Mouse (Mus musculus): ENCODE data around the gene Slc28a1. TPM values are rescaled to one million over a fixed set of nuclear protein-coding genes. Genes with fewer than 3 reads are reported as not detected.
A peak's percentile ranks its signal among the peaks of the same experiment; 100 is the strongest.
"Not testable (repeated sequence)": the region's sequence is repeated elsewhere in the genome, so short reads cannot be mapped to it uniquely, and the experiment has no call there.

Slc28a1 gene
- polyA plus RNA-seq, 1 experiment from 2014 or later = not detected

DNA sequence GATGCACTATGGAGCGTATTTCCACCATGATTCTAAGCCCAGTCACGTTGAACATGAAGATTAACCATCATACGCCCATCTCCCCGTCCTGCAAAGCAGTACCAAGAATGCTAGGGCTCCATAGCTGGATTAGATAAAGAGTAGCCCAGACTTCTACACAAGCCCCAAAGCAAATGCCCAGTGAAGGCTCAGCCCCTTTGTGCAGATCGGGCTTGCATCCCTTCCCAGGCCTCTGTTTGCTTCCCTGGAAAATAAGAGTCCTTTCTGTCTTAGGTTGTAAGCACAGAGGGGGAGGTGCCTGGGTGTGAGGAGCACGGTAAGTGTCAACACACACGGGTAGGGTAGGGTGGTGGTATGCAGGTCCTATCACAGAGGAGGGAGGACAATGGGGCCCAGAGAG is 38.2 kb downstream of the Slc28a1 start:
- Histone ChIP-seq H3K27ac (no peak overlapping the region), H3K9ac (no peak overlapping the region), H3K4me3 (replicated peaks; ENCODE audit: low read length) (no peak overlapping the region), H3K36me3 (replicated peaks; ENCODE audit: control insufficient read depth, insufficient read depth) (no peaks in the 10 kb centered on the region), H3K9me3 (ENCODE audit: control insufficient read depth, low read length) (0 out of 2 replicates have a peak, but pooled peaks cover 4% of the 10 kb centered on the region), H3K4me2 (replicated peaks) (no peak overlapping the region), H3K27me3 (ENCODE audit: control insufficient read depth, insufficient read depth, low read length) (no peaks in the 10 kb centered on the region), H3K4me1 (replicated peaks; ENCODE audit: control insufficient read depth, insufficient read depth, low read length) (no peaks in the 10 kb centered on the region)
- ATAC-seq (ENCODE audit: low FRiP score) (no peak), DNase-seq (ENCODE audit: low spot score) (no peak)
- 85% methylated on average over 7 of the region's 7 CpGs for WGBS

DNA sequence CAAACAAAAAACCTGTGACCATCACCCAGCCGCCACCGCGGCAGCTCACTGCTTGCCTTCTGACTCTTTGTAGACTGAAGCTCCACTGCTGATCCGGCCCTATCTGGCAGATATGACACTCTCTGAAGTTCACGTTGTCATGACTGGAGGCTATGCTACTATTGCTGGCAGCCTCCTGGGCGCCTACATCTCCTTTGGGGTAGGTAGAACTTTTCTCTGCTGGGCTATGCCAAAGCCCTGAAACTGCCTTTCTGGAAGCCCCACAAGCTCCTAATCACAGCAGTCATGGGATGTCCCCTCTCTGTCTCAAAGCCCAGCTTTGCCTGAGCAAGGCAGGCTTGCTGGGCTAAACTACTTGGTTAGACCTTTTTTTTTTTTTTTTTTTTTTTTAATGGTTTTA is 38.7 kb downstream of the Slc28a1 start:
- H3K4me1 ChIP-seq (replicated peaks; ENCODE audit: control insufficient read depth, insufficient read depth, low read length) = no peaks in the 10 kb centered on the region
- no peak overlapping the region for H3K4me3 ChIP-seq (replicated peaks; ENCODE audit: low read length)
- H3K27ac ChIP-seq = no peak overlapping the region
- 90% methylated on average over 6 of the region's 6 CpGs for WGBS
- 0 out of 2 replicates have a peak, but pooled peaks cover 4% of the 10 kb centered on the region for H3K9me3 ChIP-seq (ENCODE audit: control insufficient read depth, low read length)
- DNase-seq (ENCODE audit: low spot score) = no peak
- H3K36me3 ChIP-seq (replicated peaks; ENCODE audit: control insufficient read depth, insufficient read depth) = no peaks in the 10 kb centered on the region
- H3K9ac ChIP-seq = no peak overlapping the region
- H3K27me3 ChIP-seq (ENCODE audit: control insufficient read depth, insufficient read depth, low read length) = no peaks in the 10 kb centered on the region
- ATAC-seq (ENCODE audit: low FRiP score) = no peak
- H3K4me2 ChIP-seq (replicated peaks) = no peak overlapping the region

DNA sequence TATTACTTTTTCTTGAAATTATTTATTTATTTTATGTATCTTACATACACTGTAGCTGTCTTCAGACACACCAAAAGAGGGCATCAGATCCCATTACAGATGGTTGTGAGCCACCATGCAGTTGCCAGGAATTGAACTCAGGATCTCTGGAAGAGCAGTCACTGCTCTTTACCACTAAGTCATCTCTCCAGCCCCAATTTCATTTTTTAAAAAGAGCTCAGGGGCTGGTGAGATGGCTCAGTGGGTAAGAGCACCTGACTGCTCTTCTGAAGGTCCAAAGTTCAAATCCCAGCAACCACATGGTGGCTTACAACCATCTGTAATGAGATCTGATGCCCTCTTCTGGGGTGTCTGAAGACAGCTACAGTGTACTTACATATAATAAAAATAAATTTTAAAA is 39.6 kb downstream of the Slc28a1 start:
- not testable (repeated sequence) for H3K4me1 ChIP-seq (replicated peaks; ENCODE audit: control insufficient read depth, insufficient read depth, low read length); ATAC-seq (ENCODE audit: low FRiP score); H3K36me3 ChIP-seq (replicated peaks; ENCODE audit: control insufficient read depth, insufficient read depth); DNase-seq (ENCODE audit: low spot score); H3K27me3 ChIP-seq (ENCODE audit: control insufficient read depth, insufficient read depth, low read length); H3K9ac ChIP-seq; H3K4me2 ChIP-seq (replicated peaks); H3K4me3 ChIP-seq (replicated peaks; ENCODE audit: low read length); H3K27ac ChIP-seq; H3K9me3 ChIP-seq (ENCODE audit: control insufficient read depth, low read length)

DNA sequence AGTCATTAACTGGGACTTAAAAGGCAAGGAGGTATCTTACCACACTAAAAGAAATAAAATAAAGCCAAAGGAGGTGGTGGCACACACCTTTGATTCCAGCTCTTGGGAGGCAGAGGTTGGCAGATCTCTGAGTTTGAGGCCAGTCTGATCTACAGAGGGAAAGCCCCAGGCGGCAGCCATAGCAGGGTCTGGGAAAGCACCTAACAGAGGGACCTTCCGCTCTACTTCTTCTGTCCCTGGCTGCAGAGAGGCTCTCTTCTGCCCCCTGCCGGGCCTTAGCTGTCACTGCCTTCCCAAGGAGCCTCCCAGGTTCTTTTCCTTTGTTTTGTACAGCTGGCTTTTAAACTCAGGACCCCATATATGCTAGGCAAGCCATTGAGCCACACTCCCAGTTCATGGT is 40.4 kb downstream of the Slc28a1 start:
- DNase-seq (ENCODE audit: low spot score) = peak; percentile 79
- Histone ChIP-seq H3K27me3 (ENCODE audit: control insufficient read depth, insufficient read depth, low read length) (no peaks in the 10 kb centered on the region), H3K9ac (no peak overlapping the region), H3K4me2 (replicated peaks) (no peak overlapping the region), H3K27ac (no peak overlapping the region), H3K36me3 (replicated peaks; ENCODE audit: control insufficient read depth, insufficient read depth) (no peaks in the 10 kb centered on the region), H3K4me1 (replicated peaks; ENCODE audit: control insufficient read depth, insufficient read depth, low read length) (no peaks in the 10 kb centered on the region), H3K9me3 (ENCODE audit: control insufficient read depth, low read length) (0 out of 2 replicates have a peak, but pooled peaks cover 4% of the 10 kb centered on the region), H3K4me3 (replicated peaks; ENCODE audit: low read length) (no peak overlapping the region)
- WGBS = 0% methylated on average over 3 of the region's 3 CpGs
- peak; percentile 65; the same call in 1 of the 2 replicates for ATAC-seq (ENCODE audit: low FRiP score)

DNA sequence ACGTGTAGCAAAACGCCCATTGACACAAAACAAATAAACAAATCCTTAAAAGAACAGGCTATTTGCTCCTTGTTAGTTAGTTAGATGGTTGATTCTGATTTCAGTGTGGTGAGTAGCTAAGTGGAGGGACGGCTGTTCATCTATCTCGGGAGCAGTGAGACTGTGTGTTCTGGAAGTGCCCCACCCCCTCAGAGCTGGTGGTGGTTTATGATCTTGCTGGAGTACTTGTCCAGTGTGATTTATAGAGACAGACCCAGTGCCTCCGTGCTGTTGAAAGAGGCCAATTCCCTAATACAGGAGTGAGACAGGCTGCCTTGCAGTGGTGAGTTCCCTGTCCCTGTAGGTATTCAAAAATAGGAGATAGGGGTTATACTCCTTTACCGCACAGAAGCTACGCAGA is 44.3 kb downstream of the Slc28a1 start:
- no peaks in the 10 kb centered on the region for H3K4me1 ChIP-seq (replicated peaks; ENCODE audit: control insufficient read depth, insufficient read depth, low read length)
- no peak for ATAC-seq (ENCODE audit: low FRiP score)

DNA sequence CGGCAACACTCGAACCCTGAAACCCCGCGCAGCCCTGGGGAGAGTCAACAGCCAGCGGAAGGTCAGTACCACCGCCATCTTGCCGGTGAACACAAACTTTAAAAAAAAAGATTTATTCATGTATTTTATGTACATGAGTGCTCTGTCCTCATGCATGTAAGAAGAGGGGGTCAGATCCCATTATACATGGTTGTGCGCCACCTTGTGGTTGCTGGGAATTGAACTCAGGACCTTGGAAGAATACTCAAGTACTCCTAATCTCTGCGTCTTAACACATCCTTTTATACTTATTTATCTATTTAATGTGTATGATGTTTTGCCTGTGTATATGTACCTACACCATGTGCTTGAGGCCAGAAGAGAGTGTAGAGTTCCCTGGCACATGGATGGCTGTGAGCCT is 47.1 kb downstream of the Slc28a1 start:
- no peaks in the 10 kb centered on the region for H3K36me3 ChIP-seq (replicated peaks; ENCODE audit: control insufficient read depth, insufficient read depth)

More for the DNA sequence above, 44.3 kb downstream of the Slc28a1 start:
- DNase-seq (ENCODE audit: low spot score) = no peak
- Histone ChIP-seq H3K4me3 (replicated peaks; ENCODE audit: low read length) (no peak overlapping the region), H3K9me3 (ENCODE audit: control insufficient read depth, low read length) (no peaks in the 10 kb centered on the region), H3K9ac (no peak overlapping the region), H3K4me2 (replicated peaks) (no peak overlapping the region), H3K27ac (no peak overlapping the region), H3K36me3 (replicated peaks; ENCODE audit: control insufficient read depth, insufficient read depth) (no peaks in the 10 kb centered on the region), H3K27me3 (ENCODE audit: control insufficient read depth, insufficient read depth, low read length) (no peaks in the 10 kb centered on the region)
- 82% methylated on average over 7 of the region's 7 CpGs for WGBS

DNA sequence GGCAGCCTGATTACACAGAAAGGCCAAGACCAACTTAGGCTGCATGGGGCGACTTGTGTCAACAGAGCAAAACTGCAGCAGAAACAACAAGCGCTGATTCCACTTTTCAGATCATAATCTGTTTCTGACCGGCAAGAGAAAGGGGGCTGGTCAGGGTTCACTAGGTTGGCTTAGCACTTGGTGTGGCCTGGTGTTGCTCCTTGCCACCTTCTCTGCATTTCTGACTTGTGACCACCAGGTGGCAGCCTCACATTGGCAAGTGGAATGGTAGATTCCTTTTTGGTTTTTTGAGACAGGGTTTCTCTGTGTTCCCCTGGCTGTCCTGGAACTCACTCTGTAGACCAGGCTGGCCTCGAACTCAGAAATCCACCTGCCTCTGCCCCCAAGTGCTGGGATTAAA is 47.7 kb downstream of the Slc28a1 start:
- no peak for ATAC-seq (ENCODE audit: low FRiP score)
- H3K27me3 ChIP-seq (ENCODE audit: control insufficient read depth, insufficient read depth, low read length) = no peaks in the 10 kb centered on the region
- whole genome bisulfite sequencing = 35% methylated on average over 4 of the region's 4 CpGs
- H3K27ac ChIP-seq = no peak overlapping the region
- no peak overlapping the region for H3K4me3 ChIP-seq (replicated peaks; ENCODE audit: low read length)
- no peaks in the 10 kb centered on the region for H3K36me3 ChIP-seq (replicated peaks; ENCODE audit: control insufficient read depth, insufficient read depth)
- DNase-seq (ENCODE audit: low spot score) = peak; percentile 85
- H3K4me1 ChIP-seq (replicated peaks; ENCODE audit: control insufficient read depth, insufficient read depth, low read length) = no peaks in the 10 kb centered on the region
- no peak overlapping the region for H3K9ac ChIP-seq
- H3K4me2 ChIP-seq (replicated peaks) = no peak overlapping the region
- H3K9me3 ChIP-seq (ENCODE audit: control insufficient read depth, low read length) = no peaks in the 10 kb centered on the region

More for the DNA sequence above, 47.1 kb downstream of the Slc28a1 start:
- H3K9ac ChIP-seq = no peak overlapping the region
- no peak overlapping the region for H3K27ac ChIP-seq
- ATAC-seq (ENCODE audit: low FRiP score) = no peak
- no peaks in the 10 kb centered on the region for H3K4me1 ChIP-seq (replicated peaks; ENCODE audit: control insufficient read depth, insufficient read depth, low read length)
- no peak overlapping the region for H3K4me2 ChIP-seq (replicated peaks)
- H3K9me3 ChIP-seq (ENCODE audit: control insufficient read depth, low read length) = no peaks in the 10 kb centered on the region
- H3K4me3 ChIP-seq (replicated peaks; ENCODE audit: low read length) = no peak overlapping the region
- 77% methylated on average over 9 of the region's 9 CpGs for WGBS
- no peaks in the 10 kb centered on the region for H3K27me3 ChIP-seq (ENCODE audit: control insufficient read depth, insufficient read depth, low read length)
- DNase-seq (ENCODE audit: low spot score) = peak; percentile 73

DNA sequence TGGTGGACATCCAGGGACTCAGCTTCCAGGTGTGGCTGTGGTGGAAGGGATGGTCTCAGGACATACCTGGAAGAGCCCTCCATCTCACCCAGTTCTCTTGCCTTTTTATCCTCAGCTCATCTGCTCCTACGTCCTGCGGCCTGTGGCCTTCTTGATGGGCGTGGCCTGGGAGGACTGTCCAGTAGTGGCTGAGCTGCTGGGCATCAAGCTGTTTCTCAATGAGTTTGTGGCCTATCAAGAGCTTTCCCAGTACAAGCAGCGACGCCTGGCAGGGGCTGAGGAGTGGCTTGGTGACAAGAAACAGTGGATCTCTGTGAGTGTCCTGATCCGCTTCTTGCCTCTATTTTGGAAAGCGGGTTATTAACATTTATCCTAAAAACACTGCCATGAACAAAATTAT is 49.8 kb downstream of the Slc28a1 start:
- Histone ChIP-seq H3K4me1 (replicated peaks; ENCODE audit: control insufficient read depth, insufficient read depth, low read length) (no peaks in the 10 kb centered on the region), H3K4me3 (replicated peaks; ENCODE audit: low read length) (no peak overlapping the region), H3K4me2 (replicated peaks) (no peak overlapping the region), H3K27ac (no peak overlapping the region), H3K9me3 (ENCODE audit: control insufficient read depth, low read length) (no peaks in the 10 kb centered on the region), H3K9ac (no peak overlapping the region), H3K36me3 (replicated peaks; ENCODE audit: control insufficient read depth, insufficient read depth) (no peaks in the 10 kb centered on the region), H3K27me3 (ENCODE audit: control insufficient read depth, insufficient read depth, low read length) (no peaks in the 10 kb centered on the region)
- 64% methylated on average over 7 of the region's 7 CpGs for WGBS
- ATAC-seq (ENCODE audit: low FRiP score) (no peak), DNase-seq (ENCODE audit: low spot score) (no peak)

DNA sequence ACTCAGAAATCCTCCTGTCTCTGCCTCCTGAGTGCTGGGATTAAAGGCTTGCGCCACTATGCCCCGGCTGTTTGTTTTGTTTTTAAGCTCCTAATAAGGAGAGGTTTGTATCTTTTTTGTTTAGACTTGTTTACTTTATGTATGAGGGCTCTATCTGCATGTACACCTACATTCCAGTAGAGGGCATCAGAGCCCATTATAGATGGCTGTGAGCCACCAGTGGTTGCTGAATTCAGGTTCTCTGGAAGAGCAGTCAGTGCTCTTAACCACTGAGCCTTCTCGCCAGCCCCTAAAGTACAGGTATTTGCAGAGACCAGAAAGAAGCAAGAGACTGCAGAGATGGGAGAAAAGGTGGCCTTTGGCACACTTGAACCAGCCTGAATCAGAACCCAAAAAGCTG is 52.5 kb downstream of the Slc28a1 start:
- no peak; the same call in 1 of the 2 replicates for ATAC-seq (ENCODE audit: low FRiP score)
- no peak overlapping the region for H3K9ac ChIP-seq
- no peak overlapping the region for H3K4me3 ChIP-seq (replicated peaks; ENCODE audit: low read length)
- WGBS = 41% methylated on average over 3 of the region's 3 CpGs
- no peak overlapping the region for H3K4me2 ChIP-seq (replicated peaks)
- H3K9me3 ChIP-seq (ENCODE audit: control insufficient read depth, low read length) = no peaks in the 10 kb centered on the region
- H3K27ac ChIP-seq = no peak overlapping the region
- no peaks in the 10 kb centered on the region for H3K4me1 ChIP-seq (replicated peaks; ENCODE audit: control insufficient read depth, insufficient read depth, low read length)
- no peaks in the 10 kb centered on the region for H3K36me3 ChIP-seq (replicated peaks; ENCODE audit: control insufficient read depth, insufficient read depth)
- DNase-seq (ENCODE audit: low spot score) = peak; percentile 85
- no peaks in the 10 kb centered on the region for H3K27me3 ChIP-seq (ENCODE audit: control insufficient read depth, insufficient read depth, low read length)

DNA sequence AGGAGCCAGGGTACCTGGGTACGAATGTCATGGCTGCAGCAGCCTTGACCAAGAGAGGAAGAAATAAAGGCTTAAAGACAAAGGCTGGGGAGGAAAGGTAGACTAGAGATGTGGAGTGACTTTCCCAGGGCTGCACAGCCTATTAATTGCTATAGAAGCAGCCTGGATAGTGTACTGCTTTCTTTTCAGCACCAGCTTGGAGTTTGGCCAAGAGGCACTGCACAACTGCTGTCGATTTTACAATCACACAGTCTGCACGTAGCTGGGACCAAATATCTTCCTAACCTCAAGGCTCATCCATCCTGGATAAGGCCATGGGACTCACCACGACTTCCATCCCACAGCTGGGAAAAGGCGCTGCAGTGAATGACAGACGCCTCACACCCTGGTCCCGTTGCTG is 54.8 kb downstream of the Slc28a1 start:
- ATAC-seq (ENCODE audit: low FRiP score) = no peak
- DNase-seq (ENCODE audit: low spot score) = no peak
- H3K9me3 ChIP-seq (ENCODE audit: control insufficient read depth, low read length) = 0 out of 2 replicates have a peak, but pooled peaks cover 8% of the 10 kb centered on the region
- no peaks in the 10 kb centered on the region for H3K4me1 ChIP-seq (replicated peaks; ENCODE audit: control insufficient read depth, insufficient read depth, low read length)
- WGBS = 75% methylated on average over 7 of the region's 7 CpGs
- H3K4me3 ChIP-seq (replicated peaks; ENCODE audit: low read length) = no peak overlapping the region
- no peak overlapping the region for H3K4me2 ChIP-seq (replicated peaks)
- H3K27ac ChIP-seq = no peak overlapping the region
- no peaks in the 10 kb centered on the region for H3K36me3 ChIP-seq (replicated peaks; ENCODE audit: control insufficient read depth, insufficient read depth)
- no peak overlapping the region for H3K9ac ChIP-seq
- no peaks in the 10 kb centered on the region for H3K27me3 ChIP-seq (ENCODE audit: control insufficient read depth, insufficient read depth, low read length)
